Mouse (Mus musculus) stomach, postnatal 0 days (tissue): ENCODE results near the gene Selenof. TPM values are rescaled to one million over a fixed set of nuclear protein-coding genes. Genes with fewer than 3 reads are reported as not detected.

Source experiments
- ATAC-seq: fragments of 200-750 bp; cut with Nextera tagmentation; 2 replicates; pipeline ENCODE4 v1.8.0; 2017; ENCODE audit not compliant: low FRiP score, low TSS enrichment
- DNase-seq: peaks from one replicate; pipeline ENCODE4 v3.0.0-alpha.2; 2016; ENCODE audit warnings: low spot score
- H3K27ac ChIP-seq: fragments of 300-500 bp; sonication (generic); replicated peaks from 2 replicates; pipeline ENCODE4 v1.5.1; 2014; ENCODE audit warnings: mild to moderate bottlenecking, control low read depth
- H3K27me3 ChIP-seq: fragments of 300-500 bp; sonication (generic); 2 replicates; pipeline ENCODE4 v1.6.1; 2014; ENCODE audit warnings: low read length; ENCODE audit not compliant: control insufficient read depth, insufficient read depth
- H3K36me3 ChIP-seq: fragments of 300-500 bp; sonication (generic); 2 replicates; pipeline ENCODE4 v1.6.1; 2014; ENCODE audit warnings: low read length, mixed read lengths; ENCODE audit not compliant: control insufficient read depth, insufficient read depth
- H3K4me1 ChIP-seq: fragments of 300-500 bp; sonication (generic); replicated peaks from 2 replicates; pipeline ENCODE4 v1.6.1; 2014; ENCODE audit warnings: antibody characterized with exemption; ENCODE audit not compliant: control insufficient read depth, insufficient read depth
- H3K4me2 ChIP-seq: fragments of 300-500 bp; sonication (generic); replicated peaks from 2 replicates; pipeline ENCODE4 v1.6.1; 2014; ENCODE audit warnings: low read depth, mild to moderate bottlenecking, control low read depth, moderate library complexity
- H3K4me3 ChIP-seq: fragments of 300-500 bp; sonication (generic); 2 replicates; pipeline ENCODE4 v1.5.1; 2014; ENCODE audit warnings: low read depth, low read length, control low read depth
- H3K9ac ChIP-seq: fragments of 300-500 bp; sonication (generic); 2 replicates; pipeline ENCODE4 v1.6.1; 2014; ENCODE audit warnings: mild to moderate bottlenecking, low read length, control low read depth, mixed read lengths
- H3K9me3 ChIP-seq: fragments of 300-500 bp; sonication (generic); 2 replicates; pipeline ENCODE4 v1.6.1; 2016; ENCODE audit warnings: low read length; ENCODE audit not compliant: control insufficient read depth
- CTCF ChIP-seq: IDR thresholded peaks from 2 replicates; pipeline ENCODE4 v1.5.1; 2016; ENCODE audit warnings: antibody characterized with exemption, low read depth, mild to moderate bottlenecking, moderate library complexity
- EP300 ChIP-seq: optimal IDR thresholded peaks from 2 replicates; pipeline ENCODE3; 2016; ENCODE audit warnings: antibody characterized with exemption
- WGBS: fragments of 180-500 bp; shearing (Covaris S2); extraction: QIAGEN DNeasy Blood & Tissue Kit; methylation state at CpG from one replicate; pipeline ENCODE4 v1.1.7; 2014; 5-methylcytosine and 5-hydroxymethylcytosine counted together
- polyA plus RNA-seq: library from polyadenylated mRNA; unstranded; fragments of >200 nt; fragmentation: Nextera tagmentation; extraction: Ambion mirVana; gene quantifications from 2 replicates; pipeline ENCODE4 v1.2.1, GENCODE M21; 2015

The Selenof gene
- polyA plus RNA-seq, 1 experiment from 2014 or later: 560 TPM

GRCm38 (mm10) chr3:144606449-144606848 is 36.3 kb downstream of the Selenof start:
- Histone ChIP-seq H3K9ac (no peak overlapping the region), H3K4me1 (peaks cover 4% of the 10 kb centered on the region; the same call in 1 of the 2 replicates), H3K4me3 (no peak overlapping the region), H3K4me2 (no peak overlapping the region), H3K36me3 (no peaks in the 10 kb centered on the region), H3K9me3 (no peaks in the 10 kb centered on the region), H3K27ac (no peak overlapping the region), H3K27me3 (no peaks in the 10 kb centered on the region)
- TF ChIP-seq CTCF (peak; percentile 52), EP300 (no peak)
- DNase-seq (no peak), ATAC-seq (no peak)
- WGBS: 68% methylated on average over 4 of the region's 4 CpGs

DNA sequence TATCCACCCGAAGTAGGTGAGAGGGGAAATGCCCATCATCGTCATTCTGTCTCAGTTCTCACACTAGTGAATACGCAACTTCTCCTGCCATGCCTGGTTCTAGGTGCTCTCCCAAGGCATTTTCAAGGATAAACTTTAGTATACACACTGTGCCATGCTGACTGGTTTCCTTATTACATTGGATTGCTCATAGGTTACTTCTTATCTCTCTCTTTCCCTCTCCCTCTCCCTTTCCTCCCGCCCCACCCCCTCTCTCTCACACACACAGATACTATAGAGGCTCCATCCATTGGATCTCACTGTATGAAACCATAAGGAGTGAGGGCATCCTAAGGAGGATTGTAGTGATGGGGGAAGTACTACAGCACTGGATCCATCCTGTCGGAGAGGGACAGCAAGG is 38.0 kb downstream of the Selenof start:
- TF ChIP-seq CTCF (no peak), EP300 (no peak)
- H3K27ac ChIP-seq: no peak overlapping the region
- ATAC-seq (no peak), DNase-seq (no peak)
- H3K9me3 ChIP-seq: no peaks in the 10 kb centered on the region
- no peak overlapping the region for H3K9ac ChIP-seq
- peaks cover 4% of the 10 kb centered on the region; the same call in 1 of the 2 replicates for H3K4me1 ChIP-seq
- H3K4me3 ChIP-seq: no peak overlapping the region
- H3K36me3 ChIP-seq: no peaks in the 10 kb centered on the region
- H3K4me2 ChIP-seq: no peak overlapping the region
- 91% methylated on average over 5 of the region's 5 CpGs for WGBS
- no peaks in the 10 kb centered on the region for H3K27me3 ChIP-seq

DNA sequence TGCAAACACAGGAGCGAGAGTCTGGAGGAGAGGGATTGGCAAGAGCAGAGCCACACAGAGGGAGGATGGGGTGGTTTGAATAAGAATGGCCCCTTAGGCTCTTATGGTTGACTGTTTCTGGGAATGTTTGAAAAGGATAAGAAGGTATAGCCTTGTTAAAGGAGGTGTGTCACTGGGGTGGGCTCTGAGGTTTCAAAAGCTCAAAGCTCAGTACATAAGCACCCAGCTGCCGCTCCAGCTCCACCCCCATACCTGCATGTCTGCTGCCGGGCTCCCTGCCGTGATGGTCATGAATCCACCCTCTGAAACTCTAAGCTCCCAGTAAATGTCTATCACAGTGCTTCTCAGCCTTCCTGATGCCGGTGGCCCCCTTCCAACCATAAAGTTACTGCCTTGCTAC is 40.7 kb downstream of the Selenof start:
- TF ChIP-seq EP300 (no peak), CTCF (no peak)
- no peaks in the 10 kb centered on the region for H3K4me1 ChIP-seq
- no peaks in the 10 kb centered on the region for H3K9me3 ChIP-seq
- ATAC-seq (no peak), DNase-seq (no peak)
- no peak overlapping the region for H3K9ac ChIP-seq
- H3K27ac ChIP-seq: no peak overlapping the region
- no peaks in the 10 kb centered on the region for H3K36me3 ChIP-seq
- no peak overlapping the region for H3K4me3 ChIP-seq
- no peaks in the 10 kb centered on the region for H3K27me3 ChIP-seq
- no peak overlapping the region for H3K4me2 ChIP-seq
- 58% methylated on average over 5 of the region's 5 CpGs for WGBS

GRCm38 (mm10) chr3:144611626-144612271 is 41.6 kb downstream of the Selenof start:
- peak overlapping the region; percentile 69 for H3K27ac ChIP-seq
- TF ChIP-seq EP300: no peak
- no peak for TF ChIP-seq CTCF
- H3K9ac ChIP-seq: no peak overlapping the region
- H3K27me3 ChIP-seq: no peaks in the 10 kb centered on the region
- H3K9me3 ChIP-seq: no peaks in the 10 kb centered on the region
- H3K36me3 ChIP-seq: no peaks in the 10 kb centered on the region
- 37% methylated on average over 8 of the region's 8 CpGs for WGBS
- no peaks in the 10 kb centered on the region for H3K4me1 ChIP-seq
- no peak overlapping the region for H3K4me3 ChIP-seq
- no peak for DNase-seq
- no peak overlapping the region for H3K4me2 ChIP-seq
- no peak; the same call in 1 of the 2 replicates for ATAC-seq

GRCm38 (mm10) chr3:144612382-144612781 is 42.3 kb downstream of the Selenof start:
- WGBS: 46% methylated on average over 6 of the region's 6 CpGs
- TF ChIP-seq EP300: no peak
- TF ChIP-seq CTCF: no peak
- Histone ChIP-seq H3K27me3 (no peaks in the 10 kb centered on the region), H3K4me3 (no peak overlapping the region), H3K4me1 (no peaks in the 10 kb centered on the region), H3K27ac (peak overlapping the region; percentile 69), H3K4me2 (no peak overlapping the region), H3K9ac (no peak overlapping the region), H3K9me3 (no peaks in the 10 kb centered on the region), H3K36me3 (no peaks in the 10 kb centered on the region)
- ATAC-seq: no peak
- no peak for DNase-seq

DNA sequence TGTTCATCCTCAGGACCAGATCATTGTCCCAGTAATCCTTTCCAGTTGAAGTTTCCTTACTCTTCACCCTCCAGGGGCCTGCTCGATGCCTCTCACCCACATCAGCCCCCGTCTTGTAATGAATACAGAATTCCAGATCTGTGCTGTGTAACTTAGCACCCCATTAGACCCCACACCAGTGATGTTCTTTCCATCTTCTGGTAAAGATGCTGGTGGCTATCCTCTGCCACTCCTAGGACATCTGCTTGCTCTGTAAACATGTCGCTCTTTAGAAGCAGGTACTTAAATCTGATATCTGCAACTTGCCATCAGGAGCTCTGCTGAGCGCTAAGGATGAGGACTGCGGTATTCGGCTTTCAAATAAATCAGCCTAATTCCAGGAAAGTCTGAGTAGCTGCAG is 44.2 kb downstream of the Selenof start:
- 44% methylated on average over 6 of the region's 6 CpGs for WGBS
- H3K27me3 ChIP-seq: no peaks in the 10 kb centered on the region
- DNase-seq: no peak
- no peak overlapping the region for H3K4me2 ChIP-seq
- H3K27ac ChIP-seq: peak overlapping the region; percentile 24; the same call in 1 of the 2 replicates
- H3K4me1 ChIP-seq: no peaks in the 10 kb centered on the region
- no peak overlapping the region for H3K9ac ChIP-seq
- no peak for ATAC-seq
- H3K36me3 ChIP-seq: no peaks in the 10 kb centered on the region
- H3K4me3 ChIP-seq: no peak overlapping the region
- TF ChIP-seq EP300 (no peak), CTCF (no peak)
- no peaks in the 10 kb centered on the region for H3K9me3 ChIP-seq
